Mouse (Mus musculus): Measurements from ENCODE around the gene Gm20388.

The Gm20388 gene

DNA sequence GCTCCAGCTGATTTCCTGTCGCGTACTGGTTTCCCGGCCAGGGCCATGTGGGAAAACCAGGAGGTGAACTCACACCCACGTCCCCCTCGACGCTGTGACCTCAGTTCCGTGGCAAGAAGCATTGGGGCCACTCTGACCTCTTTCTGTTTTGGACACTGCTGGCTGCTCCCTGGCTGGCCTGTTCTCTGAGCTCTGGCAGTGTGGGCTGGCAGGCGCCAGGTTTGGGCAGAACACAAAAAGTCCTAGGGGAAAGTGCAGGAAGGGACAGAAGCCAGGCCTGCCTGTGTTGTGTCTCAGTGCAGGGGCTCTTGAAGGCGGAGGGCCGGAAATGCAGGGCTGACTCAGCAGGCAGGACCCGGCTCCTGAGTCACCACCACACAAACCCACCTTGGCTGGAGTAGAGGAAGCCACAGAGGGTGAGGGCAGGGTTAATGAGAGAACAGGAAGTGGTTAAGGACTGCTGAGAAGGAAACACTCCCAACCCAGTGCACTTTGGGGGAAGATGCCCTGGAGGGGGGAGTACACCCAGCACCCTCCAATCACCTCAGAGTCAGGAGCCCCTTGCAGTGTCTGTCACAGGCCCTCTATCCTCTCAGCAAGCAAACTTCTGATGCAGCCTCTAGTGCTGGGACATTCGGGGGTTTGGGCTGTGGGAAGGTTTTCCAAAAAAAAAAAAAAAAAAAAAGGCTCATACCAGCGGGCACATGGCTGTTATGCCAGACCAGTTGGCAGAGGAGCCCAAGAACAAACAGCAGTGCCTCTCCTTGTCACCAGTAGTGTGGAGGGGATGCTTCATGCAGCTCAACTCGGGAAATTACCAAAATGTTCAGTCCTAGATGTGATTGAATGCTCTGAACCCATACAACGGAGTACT is 1277.1 kb downstream of the Gm20388 start:
- no peak for DNase-seq (ENCODE audit: low spot score in 2 of 2)

- no peak for DNase-seq (ENCODE audit: low spot score in 2 of 2)
Observed at GRCm38 (mm10) chr8:121188994-121189393, 1278.4 kb downstream of the Gm20388 start.

- DNase-seq (ENCODE audit: low spot score in 2 of 2), result no peak
Observed at GRCm38 (mm10) chr8:121192451-121192850, 1281.8 kb downstream of the Gm20388 start.

DNA sequence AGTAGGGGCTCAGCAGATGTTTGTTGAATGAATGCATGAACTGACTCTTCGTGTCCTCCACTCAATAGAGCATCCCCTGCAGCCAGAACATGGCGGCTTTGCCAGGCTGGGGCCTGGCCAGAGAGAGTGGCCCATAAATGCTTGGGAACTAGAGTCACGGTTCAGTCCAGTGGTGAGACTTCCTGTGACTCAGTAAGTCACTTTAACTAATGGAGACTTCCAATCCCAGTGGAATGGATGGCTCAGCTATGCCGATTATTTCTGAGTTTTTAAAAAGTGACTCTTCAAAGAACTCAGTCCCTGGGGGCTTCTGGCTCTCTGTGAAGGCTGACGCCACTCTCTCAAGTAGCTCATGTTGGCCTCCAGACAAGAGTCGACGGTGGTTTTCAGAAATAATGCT is 1285.3 kb downstream of the Gm20388 start:
- no peak for DNase-seq (ENCODE audit: low spot score in 2 of 2)

- DNase-seq (ENCODE audit: low spot score in 2 of 2), result no peak
Observed at GRCm38 (mm10) chr8:121196726-121197668, 1286.4 kb downstream of the Gm20388 start.

DNA sequence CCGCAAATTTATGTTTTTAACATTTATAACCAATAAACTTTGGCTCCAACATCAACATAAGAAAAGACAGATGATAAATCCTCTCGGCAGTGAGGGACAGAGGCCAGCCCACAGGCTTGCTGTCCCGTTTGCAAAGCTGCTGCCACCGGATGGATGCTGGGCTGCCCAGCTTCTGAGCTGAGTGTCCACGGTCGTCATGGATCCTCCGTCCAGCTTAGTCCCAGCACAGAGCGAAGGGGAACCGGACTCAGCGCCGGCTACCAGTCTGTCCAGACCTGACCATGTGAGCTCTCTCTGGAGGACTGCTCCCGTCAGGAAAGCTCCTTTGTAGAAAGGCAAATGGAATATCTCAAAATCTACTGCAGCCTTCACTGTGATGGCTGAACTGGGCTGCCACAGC is 1289.4 kb downstream of the Gm20388 start:
- no peak for DNase-seq (ENCODE audit: low spot score in 2 of 2)

DNA sequence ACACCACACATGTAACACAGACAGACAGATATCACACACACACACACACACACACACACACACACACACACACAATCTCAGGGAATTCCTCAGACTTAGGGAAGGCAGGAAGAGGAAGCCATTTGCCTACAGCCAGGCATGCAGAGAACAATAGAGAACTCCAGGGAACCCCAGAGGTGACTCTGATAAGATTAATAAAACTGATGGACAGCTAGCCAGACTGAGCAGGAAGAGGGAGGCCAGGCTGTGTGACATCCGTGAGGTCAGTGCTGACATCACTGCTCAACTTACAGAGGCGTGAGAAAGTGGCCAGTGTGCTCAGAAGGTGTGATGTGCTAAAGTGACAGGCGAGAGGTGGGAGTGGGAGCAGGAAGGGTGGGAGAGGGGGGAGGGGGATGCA is 1290.3 kb downstream of the Gm20388 start:
- DNase-seq (ENCODE audit: low spot score in 2 of 2), result no peak

GRCm38 (mm10) chr8:121201651-121202050 is 1291.0 kb downstream of the Gm20388 start:
- DNase-seq (ENCODE audit: low spot score in 2 of 2), result no peak

DNA sequence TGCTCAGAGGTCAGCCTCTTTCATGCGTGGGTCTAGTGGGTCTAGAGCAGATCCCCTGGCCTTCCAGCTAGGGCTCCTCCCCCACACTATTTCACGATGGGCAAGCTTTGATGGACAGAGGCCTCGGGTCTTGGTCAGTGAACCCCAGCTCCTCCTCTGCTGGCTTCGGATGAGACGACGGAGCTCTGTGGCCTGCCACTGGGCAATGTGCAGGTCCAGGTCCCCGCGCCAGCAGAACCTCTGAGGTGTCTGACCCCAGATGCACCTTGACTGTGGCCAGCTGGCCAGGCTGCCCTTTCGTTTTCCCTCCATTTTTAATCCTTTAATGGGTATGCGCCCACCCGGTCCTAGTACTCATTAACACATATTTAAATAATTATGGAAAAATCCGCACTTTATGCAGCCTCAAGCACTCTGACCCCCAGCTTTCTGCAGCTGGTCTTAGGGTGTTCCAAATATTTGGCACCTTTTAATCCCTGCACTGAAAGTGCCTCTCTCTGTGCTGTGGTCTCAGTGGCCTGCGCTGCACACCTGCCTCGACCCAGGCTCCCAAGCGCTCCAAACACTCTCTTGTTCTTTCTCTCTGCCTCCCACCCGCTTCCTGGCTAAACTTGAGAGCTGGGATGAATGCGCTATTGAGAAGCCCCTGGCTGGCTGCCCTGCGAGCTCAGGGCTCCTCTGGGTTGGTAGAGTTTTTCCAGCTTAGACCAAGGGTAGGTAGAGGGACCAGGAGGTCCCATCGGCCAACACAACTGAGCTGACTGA is 1293.2 kb downstream of the Gm20388 start:
- peak; percentile 23 to 29 for DNase-seq (ENCODE audit: low spot score in 2 of 2)

DNA sequence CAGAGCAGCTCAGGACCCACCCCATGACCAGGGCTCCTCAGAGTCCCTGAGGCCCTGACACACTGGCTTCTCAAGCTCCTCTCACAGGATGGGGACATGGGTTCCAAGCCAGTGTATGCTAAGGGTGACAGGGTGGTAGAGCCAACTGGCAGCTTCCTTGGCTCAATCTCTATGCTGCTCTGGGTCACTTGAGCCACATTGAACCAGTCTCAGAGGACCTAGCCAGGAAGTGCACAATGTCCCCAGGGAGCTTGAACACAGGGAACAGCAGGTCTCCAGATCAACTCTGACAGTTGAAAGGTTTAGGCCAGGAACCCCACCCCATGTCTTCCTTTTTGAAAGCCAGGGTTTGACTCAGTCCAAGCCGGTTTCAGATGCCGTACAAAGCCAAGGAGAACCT is 1296.5 kb downstream of the Gm20388 start:
- no peak for DNase-seq (ENCODE audit: low spot score in 2 of 2)

- DNase-seq (ENCODE audit: low spot score in 2 of 2), result no peak
Observed at GRCm38 (mm10) chr8:121210627-121211026, 1300.0 kb downstream of the Gm20388 start.

DNA sequence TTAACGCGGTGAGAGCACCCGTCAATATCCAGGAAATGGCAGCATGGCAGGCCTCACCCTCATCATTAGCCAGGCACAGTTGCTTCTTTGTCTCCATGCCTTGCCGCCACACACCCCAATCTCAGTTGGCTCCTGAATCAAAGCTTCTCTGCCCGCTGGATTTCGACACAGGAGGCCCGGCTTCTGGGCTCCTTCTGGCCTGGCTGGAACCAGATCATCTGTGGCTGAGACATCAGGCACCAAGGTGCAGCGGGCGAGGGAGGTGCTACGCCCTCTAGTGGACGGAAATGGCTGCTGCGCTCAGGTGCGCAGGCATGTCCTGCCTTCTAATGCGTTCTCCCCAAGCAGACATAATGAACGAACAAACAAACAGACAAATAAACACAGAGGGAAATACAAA is 1302.6 kb downstream of the Gm20388 start:
- DNase-seq (ENCODE audit: low spot score in 2 of 2), result no peak

- DNase-seq (ENCODE audit: low spot score in 2 of 2), result no peak
Observed at GRCm38 (mm10) chr8:121213651-121214050, 1303.0 kb downstream of the Gm20388 start.

GRCm38 (mm10) chr8:121214975-121215374 is 1304.3 kb downstream of the Gm20388 start:
- DNase-seq (ENCODE audit: low spot score in 2 of 2), result no peak

GRCm38 (mm10) chr8:121216441-121216949 is 1305.9 kb downstream of the Gm20388 start:
- no peak for DNase-seq (ENCODE audit: low spot score in 2 of 2)

DNA sequence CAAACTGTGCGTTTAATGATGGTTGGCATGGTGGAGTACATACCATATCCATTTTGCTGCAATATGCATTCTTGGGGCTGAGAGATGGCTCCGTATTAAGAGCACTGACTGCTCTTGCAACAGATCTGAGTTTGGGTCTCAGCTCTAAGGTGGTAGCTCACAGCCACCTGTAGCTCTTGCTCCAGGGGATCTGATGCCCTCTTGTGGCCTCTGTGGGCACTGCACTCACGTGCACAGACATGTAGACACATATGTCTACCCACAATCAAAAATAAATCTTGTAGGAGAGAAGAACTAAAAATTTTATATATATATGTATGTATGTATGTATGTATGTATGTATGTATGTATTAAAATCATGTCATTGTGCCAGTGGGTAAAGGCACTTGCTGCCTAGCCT is 1307.8 kb downstream of the Gm20388 start:
- no peak for DNase-seq (ENCODE audit: low spot score in 2 of 2)

DNA sequence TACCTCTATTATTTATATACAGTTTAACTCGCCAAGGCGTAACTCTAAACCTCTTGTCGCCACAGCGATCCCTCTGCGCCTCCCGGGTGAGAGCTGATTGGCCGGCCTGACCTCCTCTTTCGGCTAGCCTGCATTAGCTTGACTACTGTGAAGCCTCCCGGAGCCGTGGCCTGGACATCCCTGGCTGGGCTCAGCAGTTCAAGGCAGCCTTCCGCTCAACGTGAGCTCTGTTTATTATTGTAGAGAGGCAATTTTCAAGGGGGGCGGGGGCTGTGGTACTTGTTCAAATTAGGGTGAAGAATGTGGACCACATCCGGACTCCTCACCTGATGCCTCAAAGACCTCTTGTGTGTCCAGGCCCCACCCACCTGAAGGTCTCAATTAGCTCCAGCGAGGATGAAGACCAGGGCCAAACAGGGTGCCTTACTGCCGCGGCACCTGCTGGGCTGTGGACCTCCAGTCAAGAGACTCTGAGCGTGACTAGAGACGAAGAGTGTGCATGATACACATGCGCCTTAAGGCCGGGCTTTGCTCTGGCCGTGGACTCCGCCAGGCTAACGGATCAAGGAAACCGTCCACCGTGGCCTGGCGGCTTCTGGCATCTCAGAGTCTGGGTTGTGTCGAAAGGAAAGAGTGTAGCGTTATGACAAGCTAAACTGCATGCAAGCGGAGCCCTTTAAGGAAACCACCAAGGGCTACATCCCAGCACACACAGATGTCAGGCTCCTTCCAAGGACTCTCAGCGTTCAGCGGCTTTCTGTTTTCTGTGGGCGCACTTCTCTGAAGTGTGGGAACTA is 1309.7 kb downstream of the Gm20388 start:
- DNase-seq (ENCODE audit: low spot score in 2 of 2), result no peak

DNA sequence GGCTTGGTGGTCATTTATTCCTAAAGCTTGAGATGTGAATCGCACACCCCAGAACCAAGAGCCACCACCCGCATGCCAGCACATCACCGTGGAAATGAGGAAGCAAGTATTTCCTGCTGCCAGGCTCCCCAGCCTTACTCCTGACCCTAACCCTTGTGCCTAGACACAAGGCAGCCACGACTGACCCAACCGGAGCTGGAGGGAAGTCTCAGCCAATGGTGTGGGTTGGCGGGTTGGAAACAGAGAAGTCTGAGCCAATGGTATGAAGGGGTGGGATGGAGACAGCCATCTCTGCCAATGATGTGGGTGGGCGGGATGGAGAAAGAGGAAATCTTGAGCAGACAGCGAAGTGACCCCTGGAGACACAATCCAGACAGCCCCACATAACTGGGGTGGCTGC is 1314.1 kb downstream of the Gm20388 start:
- no peak for DNase-seq (ENCODE audit: low spot score in 2 of 2)

DNA sequence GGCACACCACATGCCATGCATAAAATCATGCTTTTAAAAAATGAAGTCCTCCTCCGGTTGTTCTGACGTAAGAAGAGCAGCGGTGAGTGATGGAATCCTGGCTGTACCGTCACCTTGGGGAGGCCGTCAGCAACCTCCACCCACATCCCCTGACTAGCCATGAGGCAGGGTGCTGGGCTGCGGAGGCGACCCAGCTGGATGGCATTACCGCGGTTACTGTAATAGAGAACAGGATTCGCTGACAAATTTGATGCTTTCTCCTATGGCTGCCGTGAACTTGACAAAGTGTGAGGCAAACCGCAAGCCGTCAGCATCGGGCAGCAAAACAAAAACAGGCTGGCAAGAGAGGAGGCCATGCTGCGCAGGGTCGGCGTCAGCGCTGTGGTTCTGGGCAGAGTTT is 1317.1 kb downstream of the Gm20388 start:
- peak in 1 of 2 experiments; percentile 19 for DNase-seq (ENCODE audit: low spot score in 2 of 2)

DNA sequence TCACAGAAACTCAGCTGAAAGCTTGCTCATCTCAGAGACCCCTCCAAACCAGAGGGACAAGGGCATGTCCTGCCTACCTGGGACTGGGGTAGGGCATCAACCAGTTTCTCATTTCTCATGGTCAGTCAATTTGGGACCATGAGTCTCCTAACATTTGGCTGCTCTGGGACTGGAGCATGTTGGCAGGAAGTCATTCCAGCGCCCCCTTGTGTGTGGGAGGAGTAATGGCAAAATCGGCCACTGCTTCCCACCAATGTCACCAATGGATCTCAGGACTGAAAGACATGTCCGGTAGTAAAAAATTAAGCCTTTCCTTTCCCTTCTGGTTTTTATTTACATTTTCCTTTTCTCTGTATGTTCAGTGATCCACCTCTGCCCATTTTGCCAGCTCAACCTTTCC is 1318.3 kb downstream of the Gm20388 start:
- DNase-seq (ENCODE audit: low spot score in 2 of 2), result no peak

DNA sequence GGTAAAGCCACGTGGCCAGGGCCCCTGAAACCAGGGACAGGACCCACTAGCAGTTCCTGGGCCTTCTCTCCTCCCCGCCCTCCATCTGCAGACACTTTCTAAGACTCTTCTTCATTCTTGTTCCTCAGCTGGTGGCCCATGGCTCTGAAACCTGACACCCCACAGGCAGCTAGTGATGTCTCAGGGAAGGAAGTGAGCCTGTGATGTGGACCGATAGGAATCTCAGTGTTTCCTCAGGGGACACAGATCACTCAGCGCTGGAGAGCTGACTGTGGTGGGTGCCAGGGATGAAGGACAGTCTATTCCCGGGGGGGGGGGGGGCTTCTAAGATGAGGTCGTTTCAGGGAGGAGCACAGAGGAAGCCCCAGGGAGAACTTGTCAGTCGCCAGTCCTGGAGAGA is 1318.9 kb downstream of the Gm20388 start:
- no peak for DNase-seq (ENCODE audit: low spot score in 2 of 2)

Data from frontal cortex, postnatal 25 days (tissue).